Mouse (Mus musculus) ES-E14 (cell line): ENCODE measurements around the gene Rsad2. TPM values are rescaled to one million over a fixed set of nuclear protein-coding genes. Genes with fewer than 3 reads are reported as not detected.

ENCODE experiments used
- DNase-seq: peaks from one replicate; pipeline ENCODE4 v3.0.0-alpha.2; 2013; ENCODE audit warnings: low read depth, low spot score
- H3K27ac ChIP-seq: 2 replicates; pipeline ENCODE4 v1.5.1; 2012; ENCODE audit warnings: low read depth, mild to moderate bottlenecking, low read length, moderate library complexity, mixed read lengths; ENCODE audit not compliant: poor library complexity, insufficient read depth, severe bottlenecking
- H3K36me3 ChIP-seq: 2 replicates; pipeline ENCODE4 v1.6.1; 2012; ENCODE audit warnings: mild to moderate bottlenecking, low read length, moderate library complexity, mixed read lengths; ENCODE audit not compliant: control insufficient read depth, poor library complexity, insufficient read depth, severe bottlenecking
- H3K4me1 ChIP-seq, 2 experiments: fragments of 150-350 bp in 1 of 2; sonication (generic) in 1 of 2; 2 replicates each; pipeline ENCODE4 v1.6.1; 2012; ENCODE audit warnings: low read length in 2 of 2, mild to moderate bottlenecking in 1 of 2, mixed read lengths in 1 of 2; ENCODE audit not compliant: control insufficient read depth in 2 of 2, insufficient read depth in 2 of 2, poor library complexity in 1 of 2
- H3K4me3 ChIP-seq, 2 experiments: fragments of 150-350 bp in 1 of 2; sonication (generic) in 1 of 2; 2 replicates each; pipeline ENCODE4 v1.5.1; 2012; ENCODE audit warnings: low read length in 2 of 2, low read depth in 1 of 2, mild to moderate bottlenecking in 1 of 2, mixed read lengths in 1 of 2; ENCODE audit not compliant: insufficient read depth in 1 of 2, poor library complexity in 1 of 2, severe bottlenecking in 1 of 2
- H3K9ac ChIP-seq: 2 replicates; pipeline ENCODE4 v1.6.1; 2012; ENCODE audit warnings: low read depth, mild to moderate bottlenecking, low read length, mixed read lengths; ENCODE audit not compliant: poor library complexity, insufficient read depth, severe bottlenecking
- H3K9me3 ChIP-seq: fragments of 150-350 bp; sonication (generic); 2 replicates; pipeline ENCODE4 v1.6.1; 2012; ENCODE audit warnings: low read depth, mild to moderate bottlenecking, low read length; ENCODE audit not compliant: control insufficient read depth, insufficient read depth
- CHD2 ChIP-seq: IDR thresholded peaks from 2 replicates; pipeline ENCODE4 v1.6.1; 2014; ENCODE audit warnings: mild to moderate bottlenecking, low read depth, low read length, inconsistent platforms
- HCFC1 ChIP-seq: IDR thresholded peaks from 2 replicates; pipeline ENCODE4 v1.6.1; 2012; ENCODE audit warnings: low read length, inconsistent platforms, borderline replicate concordance; ENCODE audit not compliant: insufficient read depth
- MAFK ChIP-seq: IDR thresholded peaks from 2 replicates; pipeline ENCODE4 v1.6.1; 2014; ENCODE audit warnings: mild to moderate bottlenecking, low read depth, low read length, inconsistent platforms; ENCODE audit not compliant: insufficient read depth
- ZC3H11A ChIP-seq: IDR thresholded peaks from 2 replicates; pipeline ENCODE4 v1.6.1; 2012; ENCODE audit warnings: low read depth, mild to moderate bottlenecking, inconsistent platforms, low read length, borderline replicate concordance
- ZNF384 ChIP-seq: IDR thresholded peaks from 2 replicates; pipeline ENCODE4 v1.6.1; 2012; ENCODE audit warnings: low read depth, low read length, inconsistent platforms
- in situ Hi-C, 2 experiments: fragments of 600-800 bp; cut with MboI; formaldehyde crosslinking; loops; one replicate each; pipeline ENCODE4 v1.15.1; 2025; ENCODE audit warnings: low sequenced_read_pairs in 2 of 2, inconsistent platforms in 1 of 2; ENCODE audit not compliant: unreplicated experiment in 2 of 2
- total RNA-seq: library from RNA; depleted of rRNA; stranded (reverse); fragments of 300-350 nt; gene quantifications from 2 replicates; pipeline ENCODE4 v1.2.3, GENCODE M21; 2012

Gene Rsad2
- total RNA-seq, 1 experiment, result 0.27 TPM

- Histone ChIP-seq H3K9ac (no peak overlapping the region), H3K9me3 (no peaks in the 10 kb centered on the region), H3K27ac (no peak overlapping the region), H3K4me3 (no peak overlapping the region), H3K4me1 (peaks cover 0 to 5% of the 10 kb centered on the region in 2 experiments; a peak in 2 of 4 replicates), H3K36me3 (no peaks in the 10 kb centered on the region)
- TF ChIP-seq ZNF384, result no peak
- no peak for TF ChIP-seq HCFC1
- no peak for TF ChIP-seq CHD2
- TF ChIP-seq MAFK, result no peak
- no peak for TF ChIP-seq ZC3H11A
- in situ Hi-C loops, result no loop called here
- DNase-seq, result no peak
These were observed 45.8 kb downstream of the Rsad2 start for GRCm38 (mm10) chr12:26410443-26410842.

DNA sequence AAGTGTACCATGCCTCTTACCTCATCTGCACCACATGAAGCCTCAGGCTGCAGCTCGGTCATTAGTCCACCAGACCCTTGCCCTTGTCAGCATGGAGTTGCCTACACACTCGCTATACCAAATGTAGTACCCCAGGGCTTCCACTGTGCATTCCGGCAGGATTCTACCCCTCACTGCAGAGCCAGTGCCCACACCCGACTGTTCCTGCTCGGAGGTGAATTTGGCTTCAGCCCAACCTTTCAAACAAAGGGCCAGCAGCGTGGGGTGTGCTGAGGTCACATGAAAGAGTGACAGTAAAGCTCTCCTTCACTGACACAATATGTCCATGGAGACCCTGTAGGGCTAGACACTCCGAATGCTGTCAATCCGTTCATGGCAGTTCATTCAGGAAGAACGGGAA is 47.5 kb downstream of the Rsad2 start:
- no peaks in the 10 kb centered on the region for H3K36me3 ChIP-seq
- H3K4me1 ChIP-seq, result no peaks in the 10 kb centered on the region
- H3K4me3 ChIP-seq, result no peak overlapping the region
- no peak overlapping the region for H3K27ac ChIP-seq
- DNase-seq, result no peak
- no peaks in the 10 kb centered on the region for H3K9me3 ChIP-seq
- no peak for TF ChIP-seq MAFK
- TF ChIP-seq CHD2, result no peak
- no peak for TF ChIP-seq ZNF384
- TF ChIP-seq ZC3H11A, result no peak
- TF ChIP-seq HCFC1, result no peak
- in situ Hi-C loops, result no loop called here
- H3K9ac ChIP-seq, result no peak overlapping the region

DNA sequence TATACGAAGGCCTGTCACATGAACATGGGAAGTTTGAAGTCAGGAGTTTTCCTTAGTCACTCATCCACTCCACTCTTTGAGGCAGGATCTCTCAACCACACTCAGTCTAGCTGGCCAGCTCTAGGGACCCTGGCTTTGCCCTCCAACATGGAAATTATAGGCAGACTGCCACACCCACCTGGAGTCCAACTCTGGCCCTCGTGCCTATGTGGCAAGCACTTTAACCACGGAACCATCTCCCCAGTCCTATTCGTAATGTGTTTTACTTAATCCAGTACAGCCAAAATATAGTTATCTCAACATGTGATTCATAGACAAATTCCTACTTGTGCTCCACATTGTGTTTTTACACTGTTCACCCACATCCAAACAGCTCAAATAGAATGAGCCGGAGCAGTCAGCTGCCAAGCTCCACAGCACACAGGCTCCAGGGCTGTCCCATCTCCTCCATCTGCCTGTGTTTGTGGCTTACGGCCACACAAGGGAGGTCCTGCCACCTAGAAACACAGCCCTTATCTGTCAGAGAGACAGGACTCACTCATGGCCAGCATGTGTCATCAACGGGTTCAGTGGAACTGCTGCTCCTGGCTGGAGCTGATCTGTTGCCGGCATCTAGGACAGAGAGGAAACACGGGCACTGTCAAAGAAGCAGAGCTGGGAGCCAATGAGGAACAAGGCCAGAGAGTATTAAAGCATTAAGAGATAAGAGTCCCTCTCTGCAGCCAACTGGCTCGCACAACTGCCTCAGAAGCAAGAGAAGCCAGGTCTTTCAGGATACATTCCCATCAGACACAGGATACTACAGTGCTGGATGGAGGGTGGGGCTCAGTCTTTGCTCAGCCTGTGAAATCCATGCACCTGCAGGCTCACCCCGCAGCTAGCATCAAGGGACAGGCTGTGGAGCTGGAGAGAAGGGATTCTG is 51.2 kb downstream of the Rsad2 start:
- in situ Hi-C loops, result no loop called here
- no peaks in the 10 kb centered on the region for H3K9me3 ChIP-seq
- no peak overlapping the region for H3K4me3 ChIP-seq
- H3K27ac ChIP-seq, result no peak overlapping the region
- no peak for DNase-seq
- no peaks in the 10 kb centered on the region for H3K4me1 ChIP-seq
- no peak for TF ChIP-seq ZNF384
- no peak for TF ChIP-seq HCFC1
- no peak for TF ChIP-seq ZC3H11A
- no peaks in the 10 kb centered on the region for H3K36me3 ChIP-seq
- H3K9ac ChIP-seq, result no peak overlapping the region

DNA sequence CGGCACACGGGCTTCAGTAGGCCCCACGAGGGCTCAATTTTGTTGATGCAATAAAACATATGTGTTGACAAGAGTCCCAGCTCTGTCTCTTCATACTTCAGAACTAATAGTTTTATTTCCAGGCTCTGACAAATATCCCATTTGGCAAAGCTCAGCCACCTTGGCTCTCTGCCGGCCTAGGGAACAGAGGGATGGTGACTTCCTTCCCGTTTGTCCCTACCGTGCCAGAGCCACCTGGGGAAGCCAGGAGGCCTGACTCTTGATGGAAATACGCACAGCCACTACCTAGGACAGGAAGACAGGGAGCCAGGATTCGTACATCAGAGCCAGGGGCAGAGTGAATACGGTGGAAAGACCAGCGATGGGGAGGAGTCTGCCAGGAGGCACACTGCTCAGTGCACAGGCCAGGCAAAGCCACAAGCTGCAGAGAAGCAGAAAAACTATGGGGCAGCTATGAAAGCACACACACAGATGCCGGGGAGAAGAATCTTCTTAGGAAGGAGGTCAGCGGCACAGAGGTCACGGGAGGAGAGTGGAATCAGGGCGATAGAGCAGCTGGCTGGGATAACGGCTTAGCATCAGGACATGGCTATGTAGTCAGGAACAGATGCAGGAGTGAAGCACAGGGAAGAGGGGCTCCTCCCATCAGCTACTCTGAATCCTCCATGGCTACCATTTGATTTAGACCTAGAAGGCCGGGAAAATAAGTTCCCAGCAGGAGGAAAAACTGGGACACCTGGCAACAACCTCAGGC is 52.7 kb downstream of the Rsad2 start:
- Histone ChIP-seq H3K9me3 (no peaks in the 10 kb centered on the region), H3K4me1 (no peaks in the 10 kb centered on the region), H3K4me3 (no peak overlapping the region), H3K36me3 (no peaks in the 10 kb centered on the region), H3K9ac (no peak overlapping the region), H3K27ac (no peak overlapping the region)
- in situ Hi-C loops, result no loop called here
- no peak for DNase-seq
- TF ChIP-seq MAFK (no peak), CHD2 (no peak), HCFC1 (no peak), ZNF384 (no peak), ZC3H11A (no peak)
